Mouse (Mus musculus): ENCODE results near the gene Yif1b. TPM values are rescaled to one million over a fixed set of nuclear protein-coding genes. Genes with fewer than 3 reads are reported as not detected.

Yif1b gene
- polyA plus RNA-seq (2014; fragmentation: Illumina TruSeq; extraction: RNeasy Lipid Tissue Mini Kit (QIAGEN cat#74804); ENCODE audit: low read depth, low replicate concordance) = 1.0 TPM

GRCm38 (mm10) chr7:29238019-29238967, at the start of gene Yif1b:
Yif1b (plus strand) TSS chr7:29238329.

GRCm38 (mm10) chr7:29213675-29214082, 24.4 kb upstream of the Yif1b start, which contains the start of gene Catsperg1:
Catsperg1 (minus strand) TSS chr7:29214035.

GRCm38 (mm10) chr7:29232247-29233013, 5.7 kb upstream of the Yif1b start, which contains the start of gene Kcnk6:
Kcnk6 (minus strand) TSS chr7:29232515.

GRCm38 (mm10) chr7:29248261-29248841, 10.2 kb downstream of the Yif1b start, which contains the start of gene 2200002D01Rik:
2200002D01Rik (minus strand) TSS chr7:29248466.

GRCm38 (mm10) chr7:29281201-29282073, 43.3 kb downstream of the Yif1b start, which contains the start of gene Spint2:
Spint2 (minus strand) TSS chr7:29281912.

GRCm38 (mm10) chr7:29288942-29289638, 51.0 kb downstream of the Yif1b start, which contains the start of gene Ppp1r14a:
Ppp1r14a (plus strand) TSS chr7:29289308.

Other genes starting within 250 kb of the Yif1b start
- not detected for gene Ryr1, start 113.2 kb upstream of the Yif1b start, polyA plus RNA-seq (2014; fragmentation: Illumina TruSeq; extraction: RNeasy Lipid Tissue Mini Kit (QIAGEN cat#74804); ENCODE audit: low read depth, low replicate concordance)
- 0.11 TPM for gene Rasgrp4, start 103.5 kb upstream of the Yif1b start, polyA plus RNA-seq (2014; fragmentation: Illumina TruSeq; extraction: RNeasy Lipid Tissue Mini Kit (QIAGEN cat#74804); ENCODE audit: low read depth, low replicate concordance)
- 2.1 TPM for gene Fam98c, start 82.1 kb upstream of the Yif1b start, polyA plus RNA-seq (2014; fragmentation: Illumina TruSeq; extraction: RNeasy Lipid Tissue Mini Kit (QIAGEN cat#74804); ENCODE audit: low read depth, low replicate concordance)
- not detected for gene Ggn, start 68.1 kb upstream of the Yif1b start, polyA plus RNA-seq (2014; fragmentation: Illumina TruSeq; extraction: RNeasy Lipid Tissue Mini Kit (QIAGEN cat#74804); ENCODE audit: low read depth, low replicate concordance)
- gene Spred3, start 67.9 kb upstream of the Yif1b start, polyA plus RNA-seq (2014; fragmentation: Illumina TruSeq; extraction: RNeasy Lipid Tissue Mini Kit (QIAGEN cat#74804); ENCODE audit: low read depth, low replicate concordance) = 0.66 TPM
- 69.6 TPM for gene Psmd8, start 57.6 kb upstream of the Yif1b start, polyA plus RNA-seq (2014; fragmentation: Illumina TruSeq; extraction: RNeasy Lipid Tissue Mini Kit (QIAGEN cat#74804); ENCODE audit: low read depth, low replicate concordance)
- gene Catsperg1, start 24.3 kb upstream of the Yif1b start, polyA plus RNA-seq (2014; fragmentation: Illumina TruSeq; extraction: RNeasy Lipid Tissue Mini Kit (QIAGEN cat#74804); ENCODE audit: low read depth, low replicate concordance) = not detected
- gene Kcnk6, start 5.8 kb upstream of the Yif1b start, polyA plus RNA-seq (2014; fragmentation: Illumina TruSeq; extraction: RNeasy Lipid Tissue Mini Kit (QIAGEN cat#74804); ENCODE audit: low read depth, low replicate concordance) = 1.7 TPM
- gene 2200002D01Rik, start 10.1 kb downstream of the Yif1b start, polyA plus RNA-seq (2014; fragmentation: Illumina TruSeq; extraction: RNeasy Lipid Tissue Mini Kit (QIAGEN cat#74804); ENCODE audit: low read depth, low replicate concordance) = 4.4 TPM
- gene Spint2, start 43.6 kb downstream of the Yif1b start, polyA plus RNA-seq (2014; fragmentation: Illumina TruSeq; extraction: RNeasy Lipid Tissue Mini Kit (QIAGEN cat#74804); ENCODE audit: low read depth, low replicate concordance) = 13.1 TPM
- not detected for gene Ppp1r14a, start 51.0 kb downstream of the Yif1b start, polyA plus RNA-seq (2014; fragmentation: Illumina TruSeq; extraction: RNeasy Lipid Tissue Mini Kit (QIAGEN cat#74804); ENCODE audit: low read depth, low replicate concordance)
- gene Dpf1, start 65.6 kb downstream of the Yif1b start, polyA plus RNA-seq (2014; fragmentation: Illumina TruSeq; extraction: RNeasy Lipid Tissue Mini Kit (QIAGEN cat#74804); ENCODE audit: low read depth, low replicate concordance) = not detected